Mouse (Mus musculus) ES-Bruce4 (cell line): ENCODE measurements at regions not wholly inside any gene's neighbourhood (a gene's known extent, or its start where the extent isn't known, plus 50 kb on each side); places are given as distances from the start of the nearest gene placed in this dataset.

Experiments used
- H3K27ac ChIP-seq: 2 replicates; pipeline ENCODE4 v1.5.1; 2012; ENCODE audit warnings: low read length, inconsistent platforms; ENCODE audit not compliant: insufficient read depth
- H3K27me3 ChIP-seq: 2 replicates; pipeline ENCODE4 v1.6.1; 2012; ENCODE audit warnings: mild to moderate bottlenecking, low read length, inconsistent platforms; ENCODE audit not compliant: control insufficient read depth, poor library complexity, insufficient read depth, severe bottlenecking
- H3K36me3 ChIP-seq: 2 replicates; pipeline ENCODE4 v1.6.1; 2012; ENCODE audit warnings: inconsistent platforms, mild to moderate bottlenecking, low read length, moderate library complexity; ENCODE audit not compliant: control insufficient read depth, poor library complexity, insufficient read depth, severe bottlenecking
- H3K4me1 ChIP-seq: one replicate; pipeline ENCODE4 v1.8.1; 2011; ENCODE audit warnings: low read length; ENCODE audit not compliant: control insufficient read depth, insufficient read depth
- H3K4me3 ChIP-seq: 2 replicates; pipeline ENCODE4 v1.5.1; 2011; ENCODE audit warnings: low read depth, mild to moderate bottlenecking, low read length
- H3K9ac ChIP-seq: 2 replicates; pipeline ENCODE4 v1.6.1; 2012; ENCODE audit warnings: low read depth, mild to moderate bottlenecking, inconsistent platforms; ENCODE audit not compliant: poor library complexity, severe bottlenecking
- H3K9me3 ChIP-seq: replicated peaks from 2 replicates; pipeline ENCODE4 v1.6.1; 2012; ENCODE audit warnings: mild to moderate bottlenecking, low read length, inconsistent platforms; ENCODE audit not compliant: control insufficient read depth, poor library complexity, insufficient read depth, severe bottlenecking
- CTCF ChIP-seq: IDR thresholded peaks from one replicate; pipeline ENCODE4 v1.8.1; 2011; ENCODE audit warnings: low read depth, low read length
- EP300 ChIP-seq: IDR thresholded peaks from 2 replicates; pipeline ENCODE4 v1.6.1; 2011; ENCODE audit warnings: low read depth, low read length; ENCODE audit not compliant: insufficient read depth
- POLR2A ChIP-seq: IDR thresholded peaks from one replicate; pipeline ENCODE4 v1.8.1; 2011; ENCODE audit warnings: low read length; ENCODE audit not compliant: insufficient read depth

DNA sequence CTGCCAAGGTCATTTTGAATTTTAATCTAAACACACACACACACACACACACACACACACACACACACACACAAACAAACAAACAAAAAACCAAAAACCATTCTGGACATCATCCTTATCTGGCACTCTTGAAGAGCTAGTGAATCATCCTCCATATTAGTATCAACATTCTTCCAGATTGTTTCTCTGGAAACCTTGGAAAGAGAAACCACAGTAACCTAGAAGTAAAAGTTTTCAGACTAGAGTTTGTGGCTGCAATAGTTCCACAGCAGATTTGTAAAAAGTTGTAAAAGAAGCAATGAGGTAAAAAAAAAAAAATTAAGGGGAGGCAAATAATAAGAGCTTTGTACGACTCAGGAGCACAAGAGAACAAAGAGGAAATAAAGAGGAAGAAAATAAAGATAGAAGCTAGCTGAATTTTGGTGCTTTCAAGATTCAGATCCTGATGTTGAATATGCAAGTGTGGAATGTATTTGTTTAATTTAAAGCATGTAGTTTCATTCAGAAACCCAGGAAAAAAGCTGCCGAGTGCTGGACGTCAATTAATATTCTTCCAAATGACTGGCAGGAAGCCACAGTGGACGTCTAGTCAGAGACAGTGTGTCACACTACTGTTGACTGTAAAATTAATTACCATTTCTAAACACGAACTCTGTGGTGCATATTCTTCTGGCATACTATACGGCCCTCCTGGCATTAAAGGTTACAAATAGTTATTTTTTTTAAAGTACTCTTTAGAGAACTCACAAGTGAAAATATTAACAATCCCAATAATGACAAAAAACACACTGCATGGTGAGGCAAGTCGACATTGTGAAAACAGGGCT is 602.7 kb upstream of the Nr2f1 start:
- Histone ChIP-seq H3K36me3 (no peaks in the 10 kb centered on the region), H3K9ac (no peak overlapping the region)

DNA sequence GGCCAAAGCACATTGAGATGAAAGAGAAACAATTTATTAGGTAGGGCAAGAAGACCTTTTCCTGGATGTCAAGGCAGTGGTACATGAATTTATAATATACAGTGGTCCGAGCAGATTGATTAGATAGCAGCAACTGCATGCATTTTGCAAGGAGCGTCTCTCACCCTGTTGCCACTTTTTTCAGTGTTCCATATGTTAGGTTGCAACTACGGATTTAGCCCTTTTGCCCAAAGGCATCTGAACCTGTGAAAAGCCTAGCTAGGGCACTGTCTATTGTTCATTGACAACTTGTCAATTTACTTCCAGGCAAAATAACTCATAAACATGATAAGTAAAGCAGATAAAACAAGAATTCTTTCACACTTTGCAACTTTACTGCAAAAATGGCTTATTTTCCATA is 600.1 kb upstream of the Nr2f1 start:
- Histone ChIP-seq H3K4me3 (no peak overlapping the region), H3K36me3 (no peaks in the 10 kb centered on the region), H3K9ac (no peak overlapping the region), H3K9me3 (no peaks in the 10 kb centered on the region), H3K27me3 (no peaks in the 10 kb centered on the region), H3K4me1 (no peaks in the 10 kb centered on the region), H3K27ac (no peak overlapping the region)
- TF ChIP-seq POLR2A, result no peak
- no peak for TF ChIP-seq CTCF
- no peak for TF ChIP-seq EP300

More for the DNA sequence above, 602.7 kb upstream of the Nr2f1 start:
- TF ChIP-seq EP300 (no peak), POLR2A (no peak), CTCF (no peak)
- Histone ChIP-seq H3K4me1 (no peaks in the 10 kb centered on the region), H3K9me3 (no peaks in the 10 kb centered on the region), H3K27me3 (no peaks in the 10 kb centered on the region), H3K4me3 (no peak overlapping the region), H3K27ac (no peak overlapping the region)

DNA sequence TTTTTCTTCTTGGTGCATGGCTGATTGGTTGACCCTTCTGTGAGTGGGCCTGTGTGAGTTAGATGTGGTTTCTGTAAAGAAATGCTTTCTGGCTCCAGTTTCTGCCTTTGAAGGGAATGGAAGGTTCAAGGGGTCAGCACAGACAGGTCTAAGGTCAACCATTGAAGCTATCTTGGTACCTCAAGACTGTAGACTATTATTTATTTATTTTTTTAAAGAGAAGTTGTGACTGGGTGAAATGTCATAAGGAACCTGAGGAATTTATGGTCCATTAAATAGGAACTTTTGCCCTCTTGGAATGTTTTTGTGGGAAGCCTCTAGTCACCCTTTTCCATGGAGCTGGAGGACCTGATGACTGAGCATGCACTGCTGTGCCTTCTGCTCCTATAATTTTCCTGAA is 595.7 kb upstream of the Nr2f1 start:
- Histone ChIP-seq H3K9ac (no peak overlapping the region), H3K36me3 (no peaks in the 10 kb centered on the region), H3K4me3 (no peak overlapping the region), H3K27ac (no peak overlapping the region), H3K4me1 (no peaks in the 10 kb centered on the region), H3K27me3 (no peaks in the 10 kb centered on the region), H3K9me3 (no peaks in the 10 kb centered on the region)
- TF ChIP-seq POLR2A (no peak), EP300 (no peak), CTCF (no peak)

DNA sequence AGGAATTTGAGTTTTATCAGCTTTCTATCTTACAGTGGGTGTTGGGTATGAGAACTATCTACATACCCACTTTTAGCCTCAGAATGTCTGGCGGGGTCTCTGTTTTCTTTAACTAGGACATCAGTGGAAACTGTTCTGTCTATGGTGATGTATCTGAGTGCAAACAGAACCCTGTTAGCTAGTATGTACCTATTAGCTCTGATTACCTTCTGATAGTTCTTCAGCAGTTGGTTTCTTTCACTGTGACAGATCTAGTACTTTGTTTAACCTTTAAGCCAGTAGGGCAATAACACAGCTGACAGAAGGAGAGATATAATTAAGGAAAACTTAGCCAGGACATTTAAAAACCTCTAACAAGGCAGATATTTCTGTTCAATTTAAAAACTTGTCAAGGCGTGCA is 584.7 kb upstream of the Nr2f1 start:
- no peaks in the 10 kb centered on the region for H3K27me3 ChIP-seq
- no peak overlapping the region for H3K4me3 ChIP-seq
- no peak overlapping the region for H3K27ac ChIP-seq
- H3K36me3 ChIP-seq, result no peaks in the 10 kb centered on the region
- no peaks in the 10 kb centered on the region for H3K4me1 ChIP-seq
- no peaks in the 10 kb centered on the region for H3K9me3 ChIP-seq
- H3K9ac ChIP-seq, result no peak overlapping the region
- no peak for TF ChIP-seq CTCF

DNA sequence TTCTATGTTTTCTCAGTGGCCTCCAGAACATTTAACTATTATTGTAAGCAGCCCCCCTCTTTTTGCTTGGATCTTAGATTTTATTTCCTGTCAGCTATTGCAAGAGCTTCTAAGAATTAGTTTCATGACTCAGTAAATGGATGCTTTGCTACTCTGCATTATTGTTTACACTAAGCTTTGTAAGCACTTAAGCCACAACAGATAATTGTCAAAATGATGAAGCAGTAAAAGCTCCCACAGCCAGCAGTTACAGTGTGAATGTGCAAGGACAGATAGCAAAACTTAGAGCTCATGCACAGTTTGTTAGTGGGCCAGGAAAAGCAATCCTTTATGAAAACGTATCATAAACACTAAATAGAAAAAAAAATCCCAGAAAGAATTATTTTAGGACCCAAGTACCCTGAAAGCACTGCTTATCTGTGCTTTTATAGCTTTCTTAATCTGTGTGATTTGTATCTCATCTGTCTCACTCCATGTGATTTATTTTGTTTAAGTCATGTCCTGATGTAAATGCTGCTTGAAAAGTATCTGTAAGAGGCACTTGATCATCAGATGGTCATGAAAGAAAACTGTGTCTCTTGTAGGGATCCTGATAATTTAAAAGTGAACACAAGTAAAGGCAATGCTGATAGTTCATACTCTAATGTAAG is 584.2 kb upstream of the Nr2f1 start:
- no peaks in the 10 kb centered on the region for H3K9me3 ChIP-seq
- no peaks in the 10 kb centered on the region for H3K36me3 ChIP-seq
- TF ChIP-seq CTCF (no peak), EP300 (no peak), POLR2A (no peak)
- no peaks in the 10 kb centered on the region for H3K4me1 ChIP-seq
- H3K4me3 ChIP-seq, result no peak overlapping the region
- H3K27me3 ChIP-seq, result no peaks in the 10 kb centered on the region
- no peak overlapping the region for H3K27ac ChIP-seq
- no peak overlapping the region for H3K9ac ChIP-seq
